Mouse (Mus musculus) heart, postnatal 14 days (tissue): ENCODE data around the gene Cntfr. TPM values are rescaled to one million over a fixed set of nuclear protein-coding genes. Genes with fewer than 3 reads are reported as not detected.

Experiments
- DNase-seq, 2 experiments: peaks; one replicate each; pipeline ENCODE4 v3.0.0; 2021 to 2022
- intact Hi-C: fragments of 180-260 bp; cut with DNase I; formaldehyde crosslinking; loops from one replicate; pipeline ENCODE4 v1.15.1; 2025
- total RNA-seq, 2 experiments: library from RNA; stranded (reverse); gene quantifications; 2 replicates each; pipeline ENCODE4 v1.2.3; 2021

Cntfr gene
- total RNA-seq, 2 experiments from 2014 or later, result 2.0 to 5.1 TPM

DNA sequence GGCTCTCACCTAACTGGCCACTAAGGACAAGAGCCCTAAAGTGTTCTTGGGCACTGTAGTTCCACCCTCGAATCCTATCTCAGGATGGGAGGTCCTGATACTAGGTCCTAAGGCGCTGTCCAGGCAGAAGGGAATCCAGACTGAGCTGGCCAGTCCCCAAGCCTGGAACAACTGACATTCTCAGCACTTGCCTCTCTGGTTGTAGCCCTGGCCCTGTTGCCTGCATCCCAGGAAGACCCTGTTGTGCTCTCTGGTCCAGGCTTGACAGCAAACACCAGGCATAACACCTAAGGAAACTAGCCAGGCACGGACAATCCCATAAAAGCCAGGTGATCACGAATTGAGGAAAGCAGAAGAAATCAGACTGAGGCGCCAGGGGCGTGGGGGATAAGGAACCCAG is 14.1 kb downstream of the Cntfr start:
- DNase-seq, result no peak
- intact Hi-C loops, result no loop called here

- no peak for DNase-seq
- intact Hi-C loops, result no loop called here
Observed at GRCm38 (mm10) chr4:41681947-41682346, 14.9 kb downstream of the Cntfr start.

- intact Hi-C loops, result no loop called here
- no peak for DNase-seq
Observed at GRCm38 (mm10) chr4:41681176-41681575, 15.7 kb downstream of the Cntfr start.

DNA sequence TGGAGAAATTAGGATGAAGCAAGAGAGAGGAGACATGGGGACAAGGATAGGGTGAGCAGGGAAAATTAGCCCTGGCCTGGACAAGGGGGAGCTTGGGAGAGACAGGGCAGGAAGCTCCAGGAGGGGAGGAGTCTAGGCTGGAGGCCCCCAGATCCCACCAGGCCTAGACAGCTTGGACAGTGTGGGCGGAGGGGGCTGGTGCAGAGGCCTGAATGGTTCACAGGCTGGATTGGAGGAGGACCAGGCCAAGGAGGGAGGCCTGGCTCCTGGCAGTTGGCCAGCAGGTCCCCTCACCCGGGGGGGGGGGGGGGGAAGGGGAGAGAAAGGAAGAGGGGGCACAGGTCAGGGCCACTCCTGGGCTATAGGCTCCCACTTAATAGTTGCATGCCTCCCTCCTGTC is 17.6 kb downstream of the Cntfr start:
- intact Hi-C loops, result no loop called here
- no peak for DNase-seq

DNA sequence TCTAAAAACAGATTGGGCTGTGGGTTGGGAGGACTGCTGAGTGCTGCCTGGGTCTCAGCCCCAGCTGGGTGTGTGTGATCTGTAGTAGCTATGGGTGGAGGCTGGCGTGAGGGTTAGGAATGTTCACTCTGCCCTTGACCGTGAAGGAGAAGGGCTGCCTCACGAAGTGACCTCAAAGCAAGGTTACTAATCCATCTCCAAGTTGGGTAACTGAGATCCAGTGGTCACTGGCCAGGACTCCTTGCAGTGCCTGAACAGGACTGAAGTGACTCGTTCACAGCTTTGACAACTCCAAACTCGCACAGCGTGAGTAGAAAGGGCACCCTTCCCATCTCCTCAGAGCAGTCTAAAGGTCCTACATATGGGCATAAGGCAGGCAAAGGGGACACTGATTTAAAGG is 18.0 kb downstream of the Cntfr start:
- intact Hi-C loops, result no loop called here
- no peak for DNase-seq

DNA sequence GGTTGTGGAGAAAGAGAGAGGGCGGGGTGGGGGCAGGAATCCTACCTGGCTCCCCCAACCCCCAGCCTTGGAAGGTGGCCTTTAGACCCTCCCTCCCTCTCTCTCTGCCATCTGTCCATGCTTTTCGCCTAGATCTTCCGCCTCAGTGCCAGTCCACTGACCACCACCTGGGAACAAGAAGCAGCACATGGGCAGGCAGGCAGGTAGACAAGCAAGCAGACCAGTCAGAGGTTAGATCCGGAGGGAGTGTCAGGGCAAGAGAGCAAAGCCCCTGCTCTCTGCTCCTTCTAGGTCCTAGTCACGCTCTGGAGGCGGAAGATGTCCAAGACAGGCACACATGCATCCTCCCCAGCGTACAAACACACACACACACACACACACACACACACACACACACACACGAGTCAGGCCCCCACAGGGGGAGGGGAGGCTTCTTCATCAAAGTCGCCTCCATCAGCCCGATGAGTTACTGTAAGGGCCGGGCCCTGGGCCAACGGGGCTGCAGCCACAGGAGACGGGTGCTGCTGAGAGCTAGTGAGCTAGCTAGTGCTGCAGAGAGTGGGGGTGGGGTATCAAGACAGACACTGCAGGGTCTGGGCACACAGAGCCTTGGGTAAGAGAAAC is 19.8 kb downstream of the Cntfr start:
- intact Hi-C loops, result no loop called here
- DNase-seq, result peak; percentile 27 to 54

GRCm38 (mm10) chr4:41676248-41677005 is 20.5 kb downstream of the Cntfr start:
- intact Hi-C loops, result no loop called here
- no peak for DNase-seq

GRCm38 (mm10) chr4:41673186-41673585 is 23.7 kb downstream of the Cntfr start:
- no peak for DNase-seq
- intact Hi-C loops, result no loop called here

- no peak for DNase-seq
- intact Hi-C loops, result no loop called here
Observed at GRCm38 (mm10) chr4:41672522-41672963, 24.3 kb downstream of the Cntfr start.

DNA sequence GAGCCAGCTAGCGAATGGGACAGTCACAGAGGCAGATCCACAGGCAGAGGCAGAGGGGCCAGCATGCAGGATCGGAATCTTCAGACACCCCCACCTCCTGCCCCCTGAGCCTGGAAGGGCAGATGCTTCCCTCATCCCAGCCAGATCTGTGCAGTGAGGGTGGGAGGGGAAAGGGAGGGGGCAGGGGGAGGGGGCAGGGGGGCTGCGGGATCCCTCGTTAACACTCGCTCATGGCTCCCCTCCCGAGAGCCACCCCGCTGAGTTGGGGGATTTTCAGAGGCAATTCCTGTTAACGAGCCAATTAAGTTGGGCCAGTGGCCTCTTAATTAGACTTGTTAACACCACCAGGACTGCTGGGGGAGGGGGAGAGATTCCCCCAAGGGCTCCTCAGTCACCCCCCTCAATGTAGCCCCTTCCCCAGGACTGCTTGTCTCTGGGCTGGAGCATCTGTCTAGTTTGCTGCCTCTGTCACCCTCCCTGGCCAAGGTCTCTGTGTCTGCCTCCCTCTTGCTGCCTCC is 24.9 kb downstream of the Cntfr start:
- intact Hi-C loops, result no loop called here
- DNase-seq, result no peak

DNA sequence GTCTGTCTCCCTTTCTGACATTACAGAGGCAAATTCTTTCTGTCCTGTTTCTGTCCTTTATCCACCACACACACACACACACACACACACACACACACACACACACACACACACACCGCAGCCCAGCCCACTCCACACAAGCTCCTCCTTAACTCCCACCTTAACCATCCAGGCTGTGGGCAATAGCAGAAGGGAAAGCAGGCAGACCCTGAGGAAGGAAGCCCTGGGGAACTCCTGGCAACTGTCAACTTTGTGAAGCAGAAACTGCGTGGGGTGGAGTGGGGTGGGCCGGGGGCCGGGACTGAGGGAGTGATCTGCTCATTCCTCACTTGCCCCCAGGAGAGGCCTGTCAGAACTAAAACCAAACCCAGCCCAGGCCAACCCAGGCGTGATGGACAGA is 25.4 kb downstream of the Cntfr start:
- no peak for DNase-seq
- intact Hi-C loops, result no loop called here

GRCm38 (mm10) chr4:41670836-41671235 is 26.1 kb downstream of the Cntfr start:
- DNase-seq, result no peak
- intact Hi-C loops, result no loop called here

DNA sequence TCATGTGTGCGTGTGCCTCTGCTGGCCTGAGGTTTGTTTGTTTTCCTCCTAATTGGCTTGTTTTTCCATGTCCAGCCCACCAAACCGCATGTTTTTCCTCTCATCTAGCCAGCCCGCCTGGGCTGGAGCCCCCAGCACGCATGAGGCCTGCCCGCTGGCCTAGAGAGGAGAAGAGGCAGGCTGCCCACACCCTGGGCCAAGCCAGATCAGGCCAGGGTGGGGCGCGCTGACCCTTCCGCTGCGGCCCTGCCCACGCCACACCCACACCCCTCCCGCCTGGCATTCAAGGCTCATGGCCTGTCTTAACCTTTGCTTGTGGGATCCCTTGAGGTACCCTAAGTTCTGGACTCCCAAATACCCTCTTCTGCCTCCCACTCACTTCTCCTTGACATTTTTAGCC is 30.2 kb downstream of the Cntfr start:
- DNase-seq, result no peak

DNA sequence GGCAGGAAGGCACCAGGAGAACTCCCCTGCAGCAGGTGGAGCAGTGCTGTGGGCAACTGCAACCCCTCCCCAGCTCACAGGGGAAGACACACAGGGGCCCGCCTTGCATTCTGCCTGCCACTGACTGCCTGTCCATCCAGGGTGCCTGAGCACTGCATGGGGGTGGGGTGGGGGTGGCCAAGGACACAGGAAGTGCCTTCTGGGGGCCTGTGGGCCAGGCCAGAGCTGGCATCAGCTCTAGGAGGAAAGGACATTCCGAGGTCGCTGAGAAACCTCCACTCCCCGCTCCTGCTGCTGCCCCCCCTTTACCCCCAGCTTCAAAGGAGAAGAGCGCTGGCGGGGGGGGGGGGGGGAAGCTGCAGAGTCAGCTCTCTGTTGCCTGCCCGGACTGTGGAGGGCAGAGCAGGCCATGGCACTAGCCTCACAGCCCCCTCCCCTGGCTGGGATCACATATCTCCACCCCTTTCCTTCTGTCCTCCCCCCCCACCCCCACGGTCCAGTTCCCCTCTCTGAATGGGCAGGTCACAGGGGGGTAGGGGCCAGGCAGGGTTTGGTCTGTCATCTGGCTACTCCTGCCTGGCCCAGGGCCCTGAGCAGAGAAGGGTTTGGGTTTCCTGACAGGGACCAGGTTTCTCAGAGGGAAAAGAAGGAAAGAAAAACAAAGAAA is 31.7 kb downstream of the Cntfr start:
- intact Hi-C loops, result no loop called here

More for the DNA sequence above, 30.2 kb downstream of the Cntfr start:
- intact Hi-C loops, result no loop called here

GRCm38 (mm10) chr4:41664533-41664932 is 32.4 kb downstream of the Cntfr start:
- no peak for DNase-seq
- intact Hi-C loops, result no loop called here

More for the DNA sequence above, 31.7 kb downstream of the Cntfr start:
- no peak for DNase-seq

DNA sequence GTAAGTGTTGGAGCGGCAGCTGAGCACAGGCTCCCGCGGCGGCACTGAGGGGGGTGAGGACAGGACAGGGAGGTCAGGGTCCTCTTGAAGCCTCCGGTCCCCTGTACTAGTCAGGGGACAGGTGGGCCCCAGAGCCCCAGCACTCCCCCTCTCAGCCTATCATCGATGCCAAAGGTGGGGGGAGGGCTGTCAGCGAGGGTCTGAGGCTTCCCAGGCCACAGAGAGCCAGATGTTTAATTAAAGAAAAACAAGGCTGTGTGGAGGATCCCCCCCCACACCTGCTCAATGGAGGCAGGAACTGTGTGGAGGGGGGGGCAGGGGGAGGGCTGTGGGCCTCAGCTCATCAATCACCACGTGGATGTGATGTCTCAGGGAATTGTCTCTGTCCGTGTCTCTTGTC is 33.3 kb downstream of the Cntfr start:
- intact Hi-C loops, result no loop called here

DNA sequence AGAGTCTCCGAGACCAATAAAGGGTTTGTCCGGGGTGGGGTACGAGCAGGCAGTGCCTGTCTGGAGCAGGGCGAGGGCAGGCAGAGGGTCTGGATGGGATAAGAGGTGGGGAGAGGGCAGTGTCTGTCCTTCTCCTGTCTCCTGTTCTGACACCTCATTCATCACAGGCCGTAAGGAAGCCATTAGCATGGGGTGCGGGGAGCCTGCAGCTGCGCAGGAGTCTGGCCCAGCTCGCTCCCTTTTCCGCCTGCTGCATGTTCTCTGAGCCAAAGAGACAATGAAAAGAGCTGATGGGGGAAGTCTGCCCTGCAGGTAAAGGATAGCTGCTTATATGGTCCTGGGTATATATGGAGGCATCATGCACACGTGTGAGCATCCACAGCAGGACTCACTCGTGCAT is 34.2 kb downstream of the Cntfr start:
- intact Hi-C loops, result no loop called here
- no peak for DNase-seq

More for the DNA sequence above, 33.3 kb downstream of the Cntfr start:
- DNase-seq, result no peak

- intact Hi-C loops, result no loop called here
- no peak for DNase-seq
Observed at GRCm38 (mm10) chr4:41660851-41661430, 35.9 kb downstream of the Cntfr start.

DNA sequence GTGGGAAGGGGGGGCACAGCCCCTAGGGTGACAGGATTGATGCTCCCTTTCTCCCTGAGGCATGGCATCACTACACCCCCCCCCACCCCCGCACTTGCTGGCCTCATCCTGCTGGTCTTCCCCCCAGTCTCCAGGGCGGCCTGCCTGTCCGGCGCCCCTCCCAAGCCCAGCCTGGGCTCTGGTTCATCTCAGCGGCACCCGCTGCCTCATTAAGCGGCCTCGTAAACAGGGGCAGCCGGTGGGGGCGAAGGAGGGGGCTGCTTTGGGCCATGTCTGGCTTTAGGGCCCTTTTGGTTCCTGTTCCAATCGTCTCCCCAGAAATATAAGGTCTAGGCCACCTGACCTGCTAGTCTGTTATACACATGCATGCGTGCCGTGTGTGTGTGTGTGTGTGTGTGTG is 37.3 kb downstream of the Cntfr start:
- intact Hi-C loops, result no loop called here
- DNase-seq, result no peak

DNA sequence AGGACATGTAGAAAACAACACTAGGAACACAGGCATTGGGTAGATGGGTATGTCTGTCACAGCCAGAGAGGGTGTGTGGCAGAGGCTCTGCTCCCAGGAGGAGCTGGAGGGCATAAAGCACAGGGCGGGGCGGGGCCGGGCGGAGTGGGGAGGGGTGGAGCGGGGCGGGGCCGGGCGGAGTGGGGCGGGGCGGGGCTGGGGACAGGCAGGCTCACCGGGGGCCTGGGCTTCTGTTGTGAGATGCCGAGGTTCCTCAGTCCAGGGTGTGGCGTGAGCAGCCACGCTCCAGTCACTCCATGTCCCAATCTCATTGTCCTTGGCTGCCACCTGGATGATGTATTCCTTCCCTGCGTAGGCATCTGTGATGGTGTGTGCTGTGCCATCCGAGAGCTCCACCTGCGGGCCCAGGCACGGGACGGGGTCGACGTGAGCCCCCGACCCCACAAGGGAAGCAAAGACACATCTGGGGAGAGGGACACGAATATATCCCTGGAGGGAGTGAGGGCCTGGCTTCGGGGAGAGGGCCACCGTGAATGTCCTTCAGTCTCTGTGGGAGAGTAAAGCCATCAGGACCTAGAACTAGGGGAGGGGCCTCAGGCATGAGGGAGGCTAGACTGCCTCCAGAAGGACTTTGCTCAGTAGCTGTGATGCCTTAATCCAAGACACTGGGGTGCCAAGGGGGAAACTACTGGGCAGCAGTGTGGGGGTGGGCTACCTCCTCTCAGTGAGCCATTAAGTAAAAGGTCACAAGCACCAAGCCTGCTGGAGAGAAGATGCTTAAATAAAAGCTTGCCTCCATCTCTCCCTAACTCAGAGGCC is 38.1 kb downstream of the Cntfr start:
- intact Hi-C loops, result no loop called here
- no peak for DNase-seq
